Mouse (Mus musculus) spleen, adult 2 months (tissue): Measurements from ENCODE around the gene Sergef.

Experiments
- CTCF ChIP-seq: fragments of 200-500 bp; IDR thresholded peaks from 2 replicates; pipeline ENCODE4 v1.5.1; 2011; ENCODE audit warnings: mild to moderate bottlenecking, inconsistent platforms; ENCODE audit not compliant: insufficient read depth, insufficient read length, insufficient replicate concordance; ENCODE audit errors: extremely low read depth
- POLR2A ChIP-seq: fragments of 200-500 bp; IDR thresholded peaks from 2 replicates; pipeline ENCODE4 v1.6.1; 2011; ENCODE audit warnings: low read depth, low read length, inconsistent platforms

DNA sequence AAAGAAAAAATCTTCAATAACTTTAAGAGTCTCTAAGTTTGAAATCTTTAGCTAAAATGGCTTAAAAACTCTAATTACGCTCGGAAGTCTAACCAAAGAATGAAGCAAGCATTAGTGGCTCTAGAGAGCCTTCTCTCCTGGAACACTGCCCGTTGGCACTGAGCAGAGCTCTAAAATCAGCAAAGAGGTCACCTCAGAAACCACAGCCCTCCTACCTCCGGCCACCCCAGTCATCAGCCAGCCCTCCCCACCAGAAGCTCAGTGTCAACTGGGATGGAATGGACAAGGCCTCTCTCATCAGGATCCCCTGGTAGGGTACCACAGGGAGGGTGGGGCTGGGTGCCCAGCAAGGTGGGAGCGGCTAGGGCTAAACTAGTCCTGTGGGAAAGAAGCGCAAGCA is 80.0 kb downstream of the Sergef start:
- TF ChIP-seq CTCF (no peak), POLR2A (no peak)
